10 mouse cellular contexts compared by ENCODE assay signal in the genomic region with DNA sequence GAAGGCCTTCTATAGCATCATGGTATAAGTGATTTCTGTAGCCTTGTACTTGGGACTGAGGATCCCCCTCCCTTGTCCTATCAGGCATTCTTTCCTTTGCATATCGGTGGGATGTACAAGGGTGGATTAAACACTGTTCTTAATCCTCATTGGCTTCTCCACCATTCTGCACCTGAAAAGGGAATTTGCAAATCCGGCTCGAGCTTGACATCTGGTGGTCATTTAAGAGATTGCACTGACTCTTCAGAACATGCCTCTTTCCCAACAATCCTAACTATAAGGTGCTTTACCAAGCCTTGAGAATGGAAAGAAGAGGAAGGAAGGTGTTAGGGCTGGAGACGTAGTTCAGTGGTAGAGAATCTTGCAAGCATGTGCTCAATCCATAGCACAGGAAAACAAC. TPM values are rescaled to one million over a fixed set of nuclear protein-coding genes. Genes with fewer than 3 reads are reported as not detected.
A peak's percentile ranks its signal among the peaks of the same experiment; 100 is the strongest.
DNase-seq lines count a peak whose midpoint lies in the region; ATAC-seq and TF ChIP-seq lines count a peak whose summit lies in the region.
"Had no signal": no experiment of that assay in that cellular context is flagged by ENCODE, and none has a peak within 500 bp of the region (broad histone marks: within the 10 kb centered on the region; RNA-seq: fewer than 3 reads in every experiment).

No protein-coding gene starts in this region.

- no peak overlapping the region for H3K4me2 ChIP-seq in liver, embryonic 11.5 days
- H3K4me2 ChIP-seq in liver, embryonic 12.5 days = no peak overlapping the region
- H3K4me2 ChIP-seq: embryonic facial prominence, embryonic 15.5 days had no signal

- TF ChIP-seq EP300 in MEL (IDR thresholded peaks at IDR 0.05; ENCODE audit: low read depth in 1 of 2, low read length in 2 of 2) = no peak

- no peaks in the 10 kb centered on the region for H3K4me1 ChIP-seq in liver, embryonic 11.5 days (replicated peaks; ENCODE audit: control insufficient read depth, insufficient read depth, low read length)
- no peaks in the 10 kb centered on the region for H3K4me1 ChIP-seq in liver, embryonic 12.5 days
- no peaks in the 10 kb centered on the region for H3K4me1 ChIP-seq in MEL (ENCODE audit: control insufficient read depth in 1 of 2, insufficient read depth in 2 of 2, low read length in 2 of 2)
- H3K4me1 ChIP-seq: embryonic facial prominence, embryonic 15.5 days had no signal

- no peak for ATAC-seq in liver, embryonic 11.5 days (replicated peaks; ENCODE audit: low FRiP score)
- ATAC-seq in liver, embryonic 12.5 days = no peak

- H3K27ac ChIP-seq in liver, embryonic 11.5 days (ENCODE audit: low read depth, low read length) = no peak overlapping the region
- H3K27ac ChIP-seq in liver, embryonic 12.5 days = no peak overlapping the region
- H3K27ac ChIP-seq in MEL (ENCODE audit: control insufficient read depth, low read depth, low read length) = no peak overlapping the region
- H3K27ac ChIP-seq: embryonic facial prominence, embryonic 15.5 days had no signal

- peak; percentile 75 for TF ChIP-seq RAD21 in MEL (IDR thresholded peaks at IDR 0.05; ENCODE audit: low read depth, low read length)

- H3K36me3 ChIP-seq in liver, embryonic 11.5 days (ENCODE audit: control insufficient read depth, insufficient read depth, low read length) = 0 out of 2 replicates have a peak, but pooled peaks cover 7% of the 10 kb centered on the region
- peaks cover 16% of the 10 kb centered on the region for H3K36me3 ChIP-seq in liver, embryonic 12.5 days
- no peaks in the 10 kb centered on the region for H3K36me3 ChIP-seq in MEL (ENCODE audit: control insufficient read depth in 1 of 2, insufficient read depth in 2 of 2, low read length in 2 of 2)

- H3K79me2 ChIP-seq in MEL (ENCODE audit: control insufficient read depth, insufficient read depth, low read length, poor library complexity) = no peaks in the 10 kb centered on the region

- no peak for TF ChIP-seq POLR2A in MEL (IDR thresholded peaks at IDR 0.05; ENCODE audit: control insufficient read depth in 1 of 2, insufficient read depth in 1 of 2, low read depth in 1 of 2, low read length in 2 of 2, poor library complexity in 1 of 2)

- no peaks in the 10 kb centered on the region for H3K27me3 ChIP-seq in liver, embryonic 11.5 days (replicated peaks; ENCODE audit: control insufficient read depth, insufficient read depth, low read length)
- H3K27me3 ChIP-seq in liver, embryonic 12.5 days (replicated peaks) = peaks cover 7% of the 10 kb centered on the region; the same call in 1 of the 2 replicates
- H3K27me3 ChIP-seq in MEL (ENCODE audit: control insufficient read depth in 1 of 2, insufficient read depth in 2 of 2, low read length in 2 of 2) = no peaks in the 10 kb centered on the region
- H3K27me3 ChIP-seq: embryonic facial prominence, embryonic 15.5 days had no signal

- peaks cover 17% of the 10 kb centered on the region for H3K9me3 ChIP-seq in liver, embryonic 11.5 days (ENCODE audit: control insufficient read depth, low read length)
- H3K9me3 ChIP-seq in liver, embryonic 12.5 days (replicated peaks) = peaks cover 30% of the 10 kb centered on the region
- H3K9me3 ChIP-seq in MEL (replicated peaks; ENCODE audit: insufficient read depth, low read length) = no peaks in the 10 kb centered on the region

- peak; percentile 40 to 83 (median 68); a peak in 5 of 6 replicates for TF ChIP-seq CTCF in MEL (IDR thresholded peaks at IDR 0.05 in 2 of 3, conservative IDR thresholded peaks at IDR 0.05 in 1 of 3; ENCODE audit: control insufficient read depth in 1 of 3, insufficient read depth in 1 of 3, low read depth in 2 of 3, low read length in 3 of 3, poor library complexity in 1 of 3, severe bottlenecking in 1 of 3)

- DNase-seq in liver, embryonic 11.5 days (ENCODE audit: low spot score) = peak; percentile 39
- DNase-seq in MEL (ENCODE audit: low read depth, low spot score) = peak; percentile 44
- DNase-seq in cerebellum, adult 9-10 months = peak; percentile 63
- DNase-seq in heart, postnatal 10 days = peak; percentile 52 to 73
- DNase-seq in left cerebral cortex, postnatal 14 days (ENCODE audit: low spot score in 2 of 2) = peak; percentile 79 to 83
- DNase-seq in retina, postnatal 7 days (ENCODE audit: low read depth, low spot score) = peak; percentile 57
- DNase-seq in gastrocnemius, postnatal 14 days = no peak

- intact Hi-C loops in heart, postnatal 10 days (cut with DNase I) = loop anchor here (1.0 to 5.0 kb wide), 4 partner anchors 62 to 237 kb away; a partner anchor contains a TSS
- intact Hi-C loops in left cerebral cortex, postnatal 14 days (cut with DNase I) = loop anchor here (1.0 to 5.0 kb wide), 2 partner anchors 62 to 230 kb away; a partner anchor contains a TSS
- intact Hi-C loops in gastrocnemius, postnatal 14 days (cut with DNase I; ENCODE audit: low total_unique reads) = loop anchor here (10.0 kb wide), 1 partner anchor 337 kb away; no protein-coding TSS in a partner anchor

- 16% methylated on average over 4 of the region's 4 CpGs for WGBS in liver, embryonic 11.5 days
- 14% methylated on average over 4 of the region's 4 CpGs for WGBS in liver, embryonic 12.5 days (ENCODE audit: insufficient replicate concordance)

- no peak overlapping the region for H3K9ac ChIP-seq in liver, embryonic 11.5 days (ENCODE audit: low read depth, low read length)
- H3K9ac ChIP-seq in liver, embryonic 12.5 days = no peak overlapping the region
- H3K9ac ChIP-seq in MEL (ENCODE audit: control insufficient read depth, low read depth, low read length, poor library complexity, severe bottlenecking) = no peak overlapping the region
- H3K9ac ChIP-seq: embryonic facial prominence, embryonic 15.5 days had no signal

- no peak overlapping the region for H3K4me3 ChIP-seq in liver, embryonic 11.5 days (ENCODE audit: low read depth, low read length)
- no peak overlapping the region for H3K4me3 ChIP-seq in liver, embryonic 12.5 days
- no peak overlapping the region for H3K4me3 ChIP-seq in MEL (ENCODE audit: control insufficient read depth in 1 of 2, insufficient read depth in 1 of 2, low read depth in 2 of 2, low read length in 2 of 2)
- H3K4me3 ChIP-seq: embryonic facial prominence, embryonic 15.5 days had no signal

TF ChIP-seq in MEL, 35 proteins besides CTCF, POLR2A, EP300 and RAD21:
- TF ChIP-seq SMC3 (IDR thresholded peaks at IDR 0.05; ENCODE audit: low read depth, low read length) = peak; percentile 89
- TF ChIP-seq MAZ (IDR thresholded peaks at IDR 0.05; ENCODE audit: low read depth, low read length) = no peak
- peak; percentile 70 for TF ChIP-seq ZC3H11A (IDR thresholded peaks at IDR 0.05; ENCODE audit: low read depth, low read length)

RNA-seq across cellular contexts. Expression of a gene that starts 2.4 kb away (rescaled TPM):
- polyA plus RNA-seq in liver, embryonic 11.5 days (2014; fragmentation: Nextera tagmentation; extraction: Ambion mirVana) = not detected in 2 replicates
- polyA plus RNA-seq in liver, embryonic 12.5 days (2016; fragmentation: Nextera tagmentation; extraction: Ambion mirVana) = not detected in 2 replicates
- not detected in 2 replicates for total RNA-seq in MEL (2012; rRNA removed)
- polyA plus RNA-seq in MEL (2012; ENCODE audit: insufficient read depth in 1 of 2, insufficient read length in 2 of 2, low read depth in 1 of 2, low replicate concordance in 2 of 2, missing spikeins in 1 of 2) = not detected
- not detected for total RNA-seq in heart, postnatal 10 days (2021)
- total RNA-seq in left cerebral cortex, postnatal 14 days (2021) = under 1 TPM in 1 of 2 experiments, not detected in 1; 0.11 TPM
- total RNA-seq in gastrocnemius, postnatal 14 days (2021) = under 1 TPM; 0.22 to 0.86 TPM
- polyA plus RNA-seq: liver, embryonic 16.5 days had no signal

RNA-seq across cellular contexts. Expression of a gene that starts 5.5 kb away (rescaled TPM):
- polyA plus RNA-seq in liver, embryonic 11.5 days (2014; fragmentation: Nextera tagmentation; extraction: Ambion mirVana) = 390 and 480 TPM in 2 replicates
- polyA plus RNA-seq in liver, embryonic 12.5 days (2016; fragmentation: Nextera tagmentation; extraction: Ambion mirVana) = 354 and 377 TPM in 2 replicates
- not detected in 2 replicates for total RNA-seq in MEL (2012; rRNA removed)
- polyA plus RNA-seq in MEL (2012; ENCODE audit: insufficient read depth in 1 of 2, insufficient read length in 2 of 2, low read depth in 1 of 2, low replicate concordance in 2 of 2, missing spikeins in 1 of 2) = not detected
- 100 to 1,000 TPM; 765 to 826 TPM for total RNA-seq in heart, postnatal 10 days (2021)
- total RNA-seq in left cerebral cortex, postnatal 14 days (2021) = 100 to 1,000 TPM; 179 to 218 TPM
- total RNA-seq in gastrocnemius, postnatal 14 days (2021) = 1,000 to 10,000 TPM; 2,828 to 3,358 TPM

Comparison
In these comparisons a context has a peak if more than half of its experiments do, and no peak if none do; other contexts are left out.
1. RNA of a gene that starts 5.5 kb away (total RNA-seq): 2,828 to 3,358 TPM in gastrocnemius, postnatal 14 days, 765 to 826 TPM in heart, postnatal 10 days and 179 to 218 TPM in left cerebral cortex, postnatal 14 days; not detected in MEL; every median in the first group is over 100 times any median in the second.